Mouse (Mus musculus) hindbrain, embryonic 12.5 days (tissue): ENCODE measurements around the gene Ppp6r2. TPM values are rescaled to one million over a fixed set of nuclear protein-coding genes. Genes with fewer than 3 reads are reported as not detected.

Source experiments
- ATAC-seq: fragments of 200-750 bp; cut with Nextera tagmentation; 2 replicates; pipeline ENCODE4 v1.8.0; 2017; ENCODE audit warnings: moderate TSS enrichment; ENCODE audit not compliant: low FRiP score
- H3K27ac ChIP-seq: fragments of 300-500 bp; sonication (generic); 2 replicates; pipeline ENCODE4 v1.5.1; 2016; ENCODE audit warnings: mild to moderate bottlenecking
- H3K27me3 ChIP-seq: fragments of 300-500 bp; sonication (generic); 2 replicates; pipeline ENCODE4 v1.6.1; 2016; ENCODE audit warnings: mild to moderate bottlenecking
- H3K36me3 ChIP-seq: fragments of 300-500 bp; sonication (generic); 2 replicates; pipeline ENCODE4 v1.6.1; 2016; ENCODE audit warnings: mild to moderate bottlenecking
- H3K4me1 ChIP-seq: fragments of 300-500 bp; sonication (generic); 2 replicates; pipeline ENCODE4 v1.6.1; 2016
- H3K4me2 ChIP-seq: fragments of 300-500 bp; sonication (generic); replicated peaks from 2 replicates; pipeline ENCODE4 v1.6.1; 2016; ENCODE audit warnings: mild to moderate bottlenecking
- H3K4me3 ChIP-seq: fragments of 300-500 bp; sonication (generic); 2 replicates; pipeline ENCODE4 v1.5.1; 2016; ENCODE audit warnings: mild to moderate bottlenecking
- H3K9ac ChIP-seq: fragments of 300-500 bp; sonication (generic); 2 replicates; pipeline ENCODE4 v1.6.1; 2016; ENCODE audit warnings: mild to moderate bottlenecking, moderate library complexity
- H3K9me3 ChIP-seq: fragments of 300-500 bp; sonication (generic); replicated peaks from 2 replicates; pipeline ENCODE4 v1.6.1; 2016; ENCODE audit warnings: mild to moderate bottlenecking
- WGBS: fragments of 180-500 bp; shearing (Covaris S2); methylation state at CpG from one replicate; pipeline ENCODE4 v1.1.7; 2016; 5-methylcytosine and 5-hydroxymethylcytosine counted together
- polyA plus RNA-seq: library from polyadenylated mRNA; unstranded; fragments of >200 nt; fragmentation: Nextera tagmentation; extraction: Ambion mirVana; gene quantifications from 2 replicates; pipeline ENCODE4 v1.2.1, GENCODE M21; 2016

Ppp6r2 gene
- polyA plus RNA-seq: 62.3 and 65.2 TPM in 2 replicates

- Histone ChIP-seq H3K4me1 (peaks cover 24% of the 10 kb centered on the region), H3K9me3 (no peaks in the 10 kb centered on the region), H3K27ac (peak within 1 kb of the TSS; percentile 97), H3K36me3 (peaks cover 8% of the 10 kb centered on the region), H3K9ac (peak within 1 kb of the TSS; percentile 99), H3K27me3 (no peaks in the 10 kb centered on the region), H3K4me3 (peak within 1 kb of the TSS; percentile 94), H3K4me2 (peak within 1 kb of the TSS; percentile 83)
- WGBS: 4% methylated on average over 50 of the region's 73 CpGs
- peak; percentile 89 for ATAC-seq
These were observed at the start of gene Ppp6r2 for GRCm38 (mm10) chr15:89210915-89211715. Gene Ppp6r2, plus strand, starts transcription at chr15:89211553.

GRCm38 (mm10) chr15:89165478-89165877, 45.9 kb upstream of the Ppp6r2 start:
- Histone ChIP-seq H3K4me2 (no peak overlapping the region), H3K4me1 (peaks cover 18% of the 10 kb centered on the region), H3K27ac (no peak overlapping the region), H3K4me3 (no peak overlapping the region), H3K36me3 (peaks cover 84% of the 10 kb centered on the region), H3K9ac (no peak overlapping the region), H3K9me3 (no peaks in the 10 kb centered on the region), H3K27me3 (no peaks in the 10 kb centered on the region)
- ATAC-seq: no peak
- WGBS: 97% methylated on average over 12 of the region's 12 CpGs

DNA sequence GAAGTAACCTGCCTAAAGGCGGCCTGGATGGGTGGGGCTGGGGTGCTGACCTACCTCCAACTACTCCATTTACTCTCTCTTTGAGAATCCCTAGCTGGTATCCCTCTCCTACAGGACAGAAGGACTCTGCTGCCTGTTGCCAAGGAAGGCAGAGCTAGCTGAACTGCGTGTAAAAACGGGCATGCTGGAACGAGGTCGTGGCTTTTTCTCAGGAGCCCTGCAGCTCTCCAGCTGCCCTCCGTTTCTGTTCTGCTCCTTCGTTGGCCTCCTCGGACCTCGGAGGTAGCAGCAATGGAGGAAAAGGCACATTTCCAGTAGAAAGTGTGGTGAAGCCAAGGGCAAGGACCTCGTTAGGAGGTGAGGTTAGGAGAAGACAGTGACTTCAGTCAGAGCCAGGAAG, 42.4 kb upstream of the Ppp6r2 start:
- WGBS: 51% methylated on average over 10 of the region's 10 CpGs
- no peak overlapping the region for H3K4me3 ChIP-seq
- peaks cover 50% of the 10 kb centered on the region for H3K4me1 ChIP-seq

GRCm38 (mm10) chr15:89169431-89169830, 41.9 kb upstream of the Ppp6r2 start:
- H3K27me3 ChIP-seq: no peaks in the 10 kb centered on the region
- 0 out of 2 replicates have a peak overlapping the region, but pooled peaks have one; percentile 38 for H3K9ac ChIP-seq
- peak; percentile 18; the same call in 1 of the 2 replicates for ATAC-seq
- no peaks in the 10 kb centered on the region for H3K9me3 ChIP-seq
- peaks cover 44% of the 10 kb centered on the region for H3K36me3 ChIP-seq
- H3K4me1 ChIP-seq: peaks cover 55% of the 10 kb centered on the region
- H3K4me2 ChIP-seq: peak overlapping the region; percentile 21
- no peak overlapping the region for H3K4me3 ChIP-seq
- peak overlapping the region; percentile 50 for H3K27ac ChIP-seq
- WGBS: 2% methylated on average over 10 of the region's 10 CpGs

More for the DNA sequence above, 42.4 kb upstream of the Ppp6r2 start:
- Histone ChIP-seq H3K27me3 (no peaks in the 10 kb centered on the region), H3K27ac (peak overlapping the region; percentile 49; the same call in 1 of the 2 replicates), H3K36me3 (peaks cover 49% of the 10 kb centered on the region), H3K9me3 (no peaks in the 10 kb centered on the region), H3K4me2 (peak overlapping the region; percentile 9; the same call in 1 of the 2 replicates), H3K9ac (0 out of 2 replicates have a peak overlapping the region, but pooled peaks have one; percentile 38)
- no peak for ATAC-seq

DNA sequence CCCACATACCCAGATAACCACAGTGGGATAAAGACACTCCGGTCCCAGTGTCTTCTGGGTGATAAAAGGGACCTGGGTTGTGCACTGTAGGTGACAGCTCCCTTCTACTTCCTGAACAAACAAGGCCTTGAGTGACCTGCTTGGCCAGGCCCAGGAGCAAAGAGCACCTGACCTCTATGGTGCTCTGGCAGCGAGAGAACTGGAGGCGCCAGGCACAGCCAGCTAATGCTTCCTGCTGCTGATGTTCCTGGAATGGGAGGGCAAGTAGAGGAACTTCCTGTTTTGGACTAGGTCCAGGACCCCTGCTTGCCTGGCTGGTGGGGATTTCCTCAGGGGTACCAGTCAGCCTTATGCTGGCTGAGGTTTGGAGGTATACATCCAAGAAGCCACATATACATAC, 41.3 kb upstream of the Ppp6r2 start:
- H3K4me3 ChIP-seq: no peak overlapping the region
- no peak overlapping the region for H3K9ac ChIP-seq
- no peaks in the 10 kb centered on the region for H3K9me3 ChIP-seq
- peaks cover 37% of the 10 kb centered on the region for H3K36me3 ChIP-seq
- ATAC-seq: no peak
- peak overlapping the region; percentile 50 for H3K27ac ChIP-seq
- no peaks in the 10 kb centered on the region for H3K27me3 ChIP-seq
- H3K4me1 ChIP-seq: peaks cover 61% of the 10 kb centered on the region
- 70% methylated on average over 3 of the region's 3 CpGs for WGBS
- H3K4me2 ChIP-seq: peak overlapping the region; percentile 21; the same call in 1 of the 2 replicates

- no peaks in the 10 kb centered on the region for H3K9me3 ChIP-seq
- peaks cover 76% of the 10 kb centered on the region for H3K4me1 ChIP-seq
- WGBS: 82% methylated on average over 5 of the region's 5 CpGs
- no peaks in the 10 kb centered on the region for H3K27me3 ChIP-seq
- H3K36me3 ChIP-seq: peaks cover 23% of the 10 kb centered on the region
- H3K4me3 ChIP-seq: no peak overlapping the region
- no peak for ATAC-seq
- H3K4me2 ChIP-seq: no peak overlapping the region
- H3K27ac ChIP-seq: peak overlapping the region; percentile 52
- H3K9ac ChIP-seq: no peak overlapping the region
These were observed 39.8 kb upstream of the Ppp6r2 start for GRCm38 (mm10) chr15:89171526-89172051.

- peak overlapping the region; percentile 79 for H3K9ac ChIP-seq
- no peak for ATAC-seq
- H3K27me3 ChIP-seq: no peaks in the 10 kb centered on the region
- peaks cover 14% of the 10 kb centered on the region for H3K36me3 ChIP-seq
- H3K4me2 ChIP-seq: peak overlapping the region; percentile 100
- H3K4me3 ChIP-seq: peak overlapping the region; percentile 54
- H3K9me3 ChIP-seq: no peaks in the 10 kb centered on the region
- peak overlapping the region; percentile 81 for H3K27ac ChIP-seq
- peaks cover 84% of the 10 kb centered on the region for H3K4me1 ChIP-seq
- 39% methylated on average over 17 of the region's 17 CpGs for WGBS
These were observed 38.9 kb upstream of the Ppp6r2 start for GRCm38 (mm10) chr15:89172276-89172935.

DNA sequence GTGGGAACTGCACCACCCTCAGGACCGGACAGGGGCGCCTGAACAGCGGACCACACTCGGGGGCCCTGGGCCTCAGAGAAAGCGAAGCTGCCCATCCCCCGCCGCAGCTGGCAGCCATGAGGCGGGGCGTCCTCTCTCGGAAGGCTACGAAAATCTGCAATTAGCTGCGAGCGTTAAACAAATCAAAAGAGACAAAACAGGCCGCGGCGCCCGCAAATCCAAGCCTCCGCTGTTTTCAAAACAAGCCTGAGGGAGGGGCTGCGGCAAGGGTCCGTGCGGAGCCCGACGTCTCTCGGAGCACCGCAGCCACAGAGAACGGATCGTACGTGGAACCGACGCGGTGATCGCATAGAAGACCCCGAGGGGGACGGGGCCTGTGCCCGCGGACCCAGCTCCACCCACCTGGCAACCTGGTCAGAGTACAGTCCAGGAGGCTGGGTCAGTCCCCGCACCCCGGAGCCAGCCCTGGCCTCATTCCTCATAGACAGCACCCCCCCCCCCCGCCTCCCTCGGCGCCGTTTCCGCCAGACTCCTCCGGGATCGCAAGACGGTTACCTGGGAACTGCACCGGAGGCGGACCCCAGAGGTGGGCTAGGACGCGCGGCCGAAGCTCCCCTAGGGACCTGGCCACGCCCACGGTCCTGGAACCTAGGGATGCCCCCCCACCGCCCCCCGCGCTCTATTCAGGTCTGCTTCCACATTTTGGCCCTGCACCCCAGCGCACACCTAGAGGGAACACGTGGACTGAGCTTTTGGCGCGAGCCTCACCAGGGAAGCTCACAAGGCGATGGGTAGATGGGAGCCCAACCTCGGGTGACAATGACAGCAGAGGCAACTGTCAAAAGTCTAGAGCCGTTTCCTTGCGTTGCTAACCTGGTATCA, 38.1 kb upstream of the Ppp6r2 start:
- Histone ChIP-seq H3K9ac (peak overlapping the region; percentile 79), H3K4me3 (peak overlapping the region; percentile 54), H3K4me2 (peak overlapping the region; percentile 100), H3K27me3 (no peaks in the 10 kb centered on the region), H3K4me1 (peaks cover 92% of the 10 kb centered on the region), H3K36me3 (peaks cover 6% of the 10 kb centered on the region), H3K27ac (peak overlapping the region; percentile 81), H3K9me3 (no peaks in the 10 kb centered on the region)
- WGBS: under 1% methylated on average over 65 of the region's 65 CpGs
- ATAC-seq: peak; percentile 57

DNA sequence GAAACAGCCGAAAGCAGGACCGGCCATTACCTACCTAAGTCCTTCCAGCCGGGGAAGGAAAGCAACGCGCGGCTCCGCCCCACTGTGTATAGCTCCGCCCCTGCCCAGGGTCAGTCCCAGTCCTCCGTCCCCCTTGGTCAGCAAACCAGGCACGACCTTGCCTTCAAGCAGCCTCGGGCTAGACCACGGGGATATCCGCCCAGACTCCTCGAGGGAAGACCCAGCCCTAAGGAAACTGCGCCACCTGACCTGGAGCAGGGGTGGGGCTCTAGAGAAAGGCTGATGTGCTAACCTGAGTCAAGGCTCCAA, 37.5 kb upstream of the Ppp6r2 start:
- under 1% methylated on average over 15 of the region's 15 CpGs for WGBS
- Histone ChIP-seq H3K27ac (no peak overlapping the region; the same call in 1 of the 2 replicates), H3K9me3 (no peaks in the 10 kb centered on the region)

GRCm38 (mm10) chr15:89174889-89175339, 36.4 kb upstream of the Ppp6r2 start:
- H3K4me3 ChIP-seq: no peak overlapping the region
- no peak overlapping the region for H3K9ac ChIP-seq
- no peaks in the 10 kb centered on the region for H3K27me3 ChIP-seq
- no peak overlapping the region for H3K27ac ChIP-seq
- H3K36me3 ChIP-seq: 0 out of 2 replicates have a peak, but pooled peaks cover 3% of the 10 kb centered on the region
- peaks cover 95% of the 10 kb centered on the region for H3K4me1 ChIP-seq
- no peak for ATAC-seq
- WGBS: 60% methylated on average over 11 of the region's 11 CpGs
- H3K9me3 ChIP-seq: no peaks in the 10 kb centered on the region
- no peak overlapping the region for H3K4me2 ChIP-seq

More for the DNA sequence above, 37.5 kb upstream of the Ppp6r2 start:
- peak overlapping the region; percentile 100 for H3K4me2 ChIP-seq
- H3K36me3 ChIP-seq: 0 out of 2 replicates have a peak, but pooled peaks cover 3% of the 10 kb centered on the region
- no peaks in the 10 kb centered on the region for H3K27me3 ChIP-seq
- peak; percentile 33; the same call in 1 of the 2 replicates for ATAC-seq
- H3K9ac ChIP-seq: peak overlapping the region; percentile 79
- peaks cover 97% of the 10 kb centered on the region for H3K4me1 ChIP-seq
- peak overlapping the region; percentile 54 for H3K4me3 ChIP-seq

GRCm38 (mm10) chr15:89175411-89176155, 35.8 kb upstream of the Ppp6r2 start:
- Histone ChIP-seq H3K9ac (no peak overlapping the region), H3K36me3 (no peaks in the 10 kb centered on the region), H3K4me1 (peaks cover 89% of the 10 kb centered on the region), H3K4me2 (no peak overlapping the region), H3K27me3 (no peaks in the 10 kb centered on the region), H3K9me3 (no peaks in the 10 kb centered on the region), H3K27ac (no peak overlapping the region), H3K4me3 (no peak overlapping the region)
- ATAC-seq: no peak
- WGBS: 86% methylated on average over 13 of the region's 13 CpGs
